Comparison of ENCODE assay signal across 8 mouse cellular contexts in genomic region chr4:151044037-151044943, GRCm38 (mm10). TPM values are rescaled to one million over a fixed set of nuclear protein-coding genes. Genes with fewer than 3 reads are reported as not detected.
DNase-seq lines count a peak whose midpoint lies in the region; ATAC-seq lines count a peak whose summit lies in the region.

TSS of gene Per3 (minus strand) at chr4:151044665.

- H3K27ac ChIP-seq in brown adipose tissue, adult 24 weeks (replicated peaks; ENCODE audit: low read depth, low read length) = peak within 1 kb of the TSS; percentile 89
- H3K27ac ChIP-seq in heart, embryonic 13.5 days (replicated peaks) = peak within 1 kb of the TSS; percentile 75
- H3K27ac ChIP-seq in liver, embryonic 12.5 days = peak within 1 kb of the TSS; percentile 69
- H3K27ac ChIP-seq in stomach, embryonic 15.5 days = no peak within 1 kb of the TSS

- H3K4me2 ChIP-seq in heart, embryonic 13.5 days = peak within 1 kb of the TSS; percentile 99
- peak within 1 kb of the TSS; percentile 99 for H3K4me2 ChIP-seq in liver, embryonic 12.5 days
- peak within 1 kb of the TSS; percentile 97 for H3K4me2 ChIP-seq in stomach, embryonic 15.5 days

- H3K36me3 ChIP-seq in heart, embryonic 13.5 days = peaks cover 36% of the 10 kb centered on the region
- H3K36me3 ChIP-seq in liver, embryonic 12.5 days = peaks cover 27% of the 10 kb centered on the region
- peaks cover under 1% of the 10 kb centered on the region; the same call in 1 of the 2 replicates for H3K36me3 ChIP-seq in stomach, embryonic 15.5 days

- peak within 1 kb of the TSS; percentile 89 for H3K9ac ChIP-seq in heart, embryonic 13.5 days
- peak within 1 kb of the TSS; percentile 79 for H3K9ac ChIP-seq in liver, embryonic 12.5 days
- peak within 1 kb of the TSS; percentile 52 for H3K9ac ChIP-seq in stomach, embryonic 15.5 days

- DNase-seq in CD4-positive, CD25-positive, alpha-beta regulatory T cell, adult 2 months (ENCODE audit: low read depth, low spot score) = peak; percentile 94
- DNase-seq in fat pad, adult 2 months (ENCODE audit: extremely low read depth, low read depth, low spot score) = peak; percentile 50
- peak; percentile 99 for DNase-seq in kidney, postnatal 10 days
- peak; percentile 93 to 95 for DNase-seq in natural killer cell, adult 2 months (ENCODE audit: low spot score in 2 of 2)

- no peaks in the 10 kb centered on the region for H3K9me3 ChIP-seq in heart, embryonic 13.5 days
- no peaks in the 10 kb centered on the region for H3K9me3 ChIP-seq in liver, embryonic 12.5 days (replicated peaks)
- no peaks in the 10 kb centered on the region for H3K9me3 ChIP-seq in stomach, embryonic 15.5 days

- WGBS in heart, embryonic 13.5 days = under 1% methylated on average over 68 of the region's 79 CpGs
- under 1% methylated on average over 79 of the region's 79 CpGs for WGBS in liver, embryonic 12.5 days (ENCODE audit: insufficient replicate concordance)
- WGBS in stomach, embryonic 15.5 days = under 1% methylated on average over 78 of the region's 79 CpGs

- peaks cover 11% of the 10 kb centered on the region; the same call in 1 of the 2 replicates for H3K4me1 ChIP-seq in brown adipose tissue, adult 24 weeks (ENCODE audit: control insufficient read depth, insufficient read depth, insufficient read length, low read length)
- peaks cover 23% of the 10 kb centered on the region for H3K4me1 ChIP-seq in heart, embryonic 13.5 days
- H3K4me1 ChIP-seq in liver, embryonic 12.5 days = peaks cover 30% of the 10 kb centered on the region
- peaks cover 7% of the 10 kb centered on the region; the same call in 1 of the 2 replicates for H3K4me1 ChIP-seq in stomach, embryonic 15.5 days

- no peaks in the 10 kb centered on the region for H3K27me3 ChIP-seq in heart, embryonic 13.5 days (replicated peaks)
- no peaks in the 10 kb centered on the region for H3K27me3 ChIP-seq in liver, embryonic 12.5 days (replicated peaks)
- no peaks in the 10 kb centered on the region for H3K27me3 ChIP-seq in stomach, embryonic 15.5 days (replicated peaks)

- peak within 1 kb of the TSS; percentile 74 for H3K4me3 ChIP-seq in brown adipose tissue, adult 24 weeks (ENCODE audit: insufficient read depth, low read depth, low read length)
- peak within 1 kb of the TSS; percentile 71 for H3K4me3 ChIP-seq in heart, embryonic 13.5 days
- peak within 1 kb of the TSS; percentile 67 for H3K4me3 ChIP-seq in liver, embryonic 12.5 days
- H3K4me3 ChIP-seq in stomach, embryonic 15.5 days (replicated peaks) = peak within 1 kb of the TSS; percentile 57

- peak; percentile 99 for ATAC-seq in heart, embryonic 13.5 days (ENCODE audit: extremely low read depth, insufficient number of reproducible peaks, low FRiP score, low TSS enrichment)
- peak; percentile 97 for ATAC-seq in liver, embryonic 12.5 days
- peak; percentile 98 for ATAC-seq in stomach, embryonic 15.5 days (ENCODE audit: insufficient read depth, low FRiP score, low read depth)

RNA-seq across cellular contexts. Expression of gene Per3, which starts in this region (rescaled TPM):
- polyA plus RNA-seq in brown adipose tissue, adult 24 weeks (2012; ENCODE audit: insufficient read depth, insufficient read length, missing spikeins) = 7.0 and 17.9 TPM in 2 replicates
- polyA plus RNA-seq in heart, embryonic 13.5 days (2015; fragmentation: Nextera tagmentation; extraction: Ambion mirVana) = 7.6 and 8.3 TPM in 2 replicates
- polyA plus RNA-seq in liver, embryonic 12.5 days (2016; fragmentation: Nextera tagmentation; extraction: Ambion mirVana) = 4.3 and 4.9 TPM in 2 replicates
- 5.6 and 5.7 TPM in 2 replicates for polyA plus RNA-seq in stomach, embryonic 15.5 days (2015; fragmentation: Nextera tagmentation; extraction: Ambion mirVana)
